Mouse (Mus musculus) liver, embryonic 14.5 days (tissue): ENCODE results near the gene Prss32.

Experiments used
- CTCF ChIP-seq: IDR thresholded peaks from 2 replicates; pipeline ENCODE4 v1.5.1; 2016; ENCODE audit warnings: antibody characterized with exemption, low read depth, control low read depth
- EP300 ChIP-seq: IDR thresholded peaks from 2 replicates; pipeline ENCODE4 v1.6.1; 2016; ENCODE audit warnings: antibody characterized with exemption, low read depth

GRCm38 (mm10) chr17:23803366-23804041, 40.2 kb upstream of the Prss32 start:
- TF ChIP-seq EP300 (no peak), CTCF (no peak)
